Mouse (Mus musculus): ENCODE results near the gene Slc6a6. TPM values are rescaled to one million over a fixed set of nuclear protein-coding genes. Genes with fewer than 3 reads are reported as not detected.
A peak's percentile ranks its signal among the peaks of the same experiment; 100 is the strongest.

Slc6a6 gene
- polyA plus RNA-seq, 1 experiment: 105 TPM

GRCm38 (mm10) chr6:91745947-91746582, 62.2 kb downstream of the Slc6a6 start:
- H3K4me1 ChIP-seq (ENCODE audit: control insufficient read depth, insufficient read depth, low read length): no peaks in the 10 kb centered on the region
- no peak overlapping the region for H3K27ac ChIP-seq (ENCODE audit: insufficient read depth, low read length)
- H3K4me3 ChIP-seq (ENCODE audit: insufficient read depth, low read length): no peak overlapping the region
- TF ChIP-seq CTCF (IDR thresholded peaks at IDR 0.05; ENCODE audit: extremely low read depth, insufficient read depth, low read length): no peak
- no peak for TF ChIP-seq POLR2A (IDR thresholded peaks at IDR 0.05; ENCODE audit: extremely low read depth, insufficient read depth, low read length)

DNA sequence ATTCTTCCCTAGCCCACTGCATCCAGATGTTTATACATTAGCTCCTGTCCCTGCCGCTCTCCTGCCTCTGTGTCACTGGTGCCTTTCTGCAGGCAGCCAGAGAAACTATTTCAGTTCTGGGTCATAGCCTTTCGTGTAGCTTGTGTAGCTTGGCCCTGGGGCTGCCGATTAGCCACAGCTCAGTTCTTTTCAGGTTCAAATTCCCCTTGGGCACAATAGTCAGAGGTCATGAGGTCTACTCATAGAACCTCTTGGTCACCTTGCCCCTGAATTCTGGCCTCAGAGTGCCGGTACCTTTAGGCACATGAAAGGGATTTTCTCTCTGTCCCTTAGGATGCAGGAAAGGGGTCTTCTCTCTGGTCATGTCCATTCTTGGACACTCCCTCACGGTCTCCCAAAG, 62.9 kb downstream of the Slc6a6 start:
- TF ChIP-seq CTCF (IDR thresholded peaks at IDR 0.05; ENCODE audit: extremely low read depth, insufficient read depth, low read length): no peak
- Histone ChIP-seq H3K4me3 (ENCODE audit: insufficient read depth, low read length) (no peak overlapping the region), H3K4me1 (ENCODE audit: control insufficient read depth, insufficient read depth, low read length) (no peaks in the 10 kb centered on the region), H3K27ac (ENCODE audit: insufficient read depth, low read length) (no peak overlapping the region)

GRCm38 (mm10) chr6:91750976-91751375, 67.1 kb downstream of the Slc6a6 start:
- Histone ChIP-seq H3K4me3 (ENCODE audit: insufficient read depth, low read length) (no peak overlapping the region), H3K27ac (ENCODE audit: insufficient read depth, low read length) (no peak overlapping the region), H3K4me1 (ENCODE audit: control insufficient read depth, insufficient read depth, low read length) (peaks cover 11% of the 10 kb centered on the region)
- TF ChIP-seq POLR2A (IDR thresholded peaks at IDR 0.05; ENCODE audit: extremely low read depth, insufficient read depth, low read length) (no peak), CTCF (IDR thresholded peaks at IDR 0.05; ENCODE audit: extremely low read depth, insufficient read depth, low read length) (peak; percentile 27; the same call in 1 of the 2 replicates)

DNA sequence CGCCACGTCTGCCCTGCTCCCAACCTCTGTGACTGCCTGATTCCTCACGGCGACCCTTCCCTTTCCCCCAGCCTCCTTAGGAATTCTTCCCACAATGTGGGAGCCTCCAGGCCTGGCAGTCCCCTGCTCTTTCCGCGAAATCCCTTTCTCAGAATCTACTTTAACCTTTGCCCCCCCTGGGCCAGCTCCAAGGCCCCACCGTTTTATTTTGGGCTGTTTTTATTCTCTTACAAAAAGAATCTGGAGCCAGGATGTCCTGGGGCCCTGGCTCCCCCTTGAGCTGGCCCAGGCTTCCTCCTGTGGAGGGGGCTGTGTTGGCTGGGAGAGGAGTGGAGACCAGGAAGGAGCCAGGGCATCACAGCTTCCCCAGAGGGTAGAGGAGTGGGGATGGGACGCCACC, 69.0 kb downstream of the Slc6a6 start:
- Histone ChIP-seq H3K4me1 (ENCODE audit: control insufficient read depth, insufficient read depth, low read length) (peaks cover 14% of the 10 kb centered on the region), H3K27ac (ENCODE audit: insufficient read depth, low read length) (peak overlapping the region; percentile 48; the same call in 1 of the 2 replicates), H3K4me3 (ENCODE audit: insufficient read depth, low read length) (no peak overlapping the region)
- TF ChIP-seq CTCF (IDR thresholded peaks at IDR 0.05; ENCODE audit: extremely low read depth, insufficient read depth, low read length) (no peak), POLR2A (IDR thresholded peaks at IDR 0.05; ENCODE audit: extremely low read depth, insufficient read depth, low read length) (no peak)

- Histone ChIP-seq H3K4me3 (ENCODE audit: insufficient read depth, low read length) (no peak overlapping the region), H3K27ac (ENCODE audit: insufficient read depth, low read length) (0 out of 2 replicates have a peak overlapping the region, but pooled peaks have one; percentile 48), H3K4me1 (ENCODE audit: control insufficient read depth, insufficient read depth, low read length) (peaks cover 18% of the 10 kb centered on the region)
- TF ChIP-seq CTCF (IDR thresholded peaks at IDR 0.05; ENCODE audit: extremely low read depth, insufficient read depth, low read length) (no peak), POLR2A (IDR thresholded peaks at IDR 0.05; ENCODE audit: extremely low read depth, insufficient read depth, low read length) (no peak)
Measured at GRCm38 (mm10) chr6:91754098-91754497, 70.2 kb downstream of the Slc6a6 start.

- H3K4me1 ChIP-seq (ENCODE audit: control insufficient read depth, insufficient read depth, low read length): peaks cover 18% of the 10 kb centered on the region
- H3K27ac ChIP-seq (ENCODE audit: insufficient read depth, low read length): 0 out of 2 replicates have a peak overlapping the region, but pooled peaks have one; percentile 26
- no peak overlapping the region for H3K4me3 ChIP-seq (ENCODE audit: insufficient read depth, low read length)
- TF ChIP-seq POLR2A (IDR thresholded peaks at IDR 0.05; ENCODE audit: extremely low read depth, insufficient read depth, low read length) (no peak), CTCF (IDR thresholded peaks at IDR 0.05; ENCODE audit: extremely low read depth, insufficient read depth, low read length) (no peak)
Measured at GRCm38 (mm10) chr6:91754845-91755244, 71.0 kb downstream of the Slc6a6 start.

- Histone ChIP-seq H3K27ac (ENCODE audit: insufficient read depth, low read length) (no peak overlapping the region), H3K4me1 (ENCODE audit: control insufficient read depth, insufficient read depth, low read length) (peaks cover 9% of the 10 kb centered on the region), H3K4me3 (ENCODE audit: insufficient read depth, low read length) (no peak overlapping the region)
- TF ChIP-seq POLR2A (IDR thresholded peaks at IDR 0.05; ENCODE audit: extremely low read depth, insufficient read depth, low read length) (no peak), CTCF (IDR thresholded peaks at IDR 0.05; ENCODE audit: extremely low read depth, insufficient read depth, low read length) (peak; percentile 45)
Measured at GRCm38 (mm10) chr6:91762051-91762742, 78.3 kb downstream of the Slc6a6 start.

DNA sequence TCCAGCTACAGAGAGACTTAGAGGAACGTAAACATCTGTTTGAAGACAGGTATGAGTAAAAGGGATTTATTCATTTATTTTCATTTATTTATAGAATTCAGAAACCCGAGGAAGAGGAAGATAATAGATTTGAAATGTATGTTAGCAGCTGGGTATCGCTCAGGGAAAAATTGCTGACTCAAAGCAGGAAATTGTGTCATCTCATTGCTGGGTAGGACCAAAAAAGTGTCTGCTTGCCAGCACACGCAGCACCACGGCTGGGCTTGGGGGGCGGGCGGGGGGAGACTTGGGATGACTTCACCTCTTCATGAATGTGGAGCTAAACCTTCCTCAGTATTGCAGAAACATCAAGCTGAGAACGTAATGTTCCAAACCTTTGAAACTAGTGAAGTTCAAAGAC, 83.7 kb downstream of the Slc6a6 start:
- no peak overlapping the region for H3K27ac ChIP-seq (ENCODE audit: insufficient read depth, low read length)
- H3K4me1 ChIP-seq (ENCODE audit: control insufficient read depth, insufficient read depth, low read length): peaks cover 2% of the 10 kb centered on the region; the same call in 1 of the 2 replicates
- no peak overlapping the region for H3K4me3 ChIP-seq (ENCODE audit: insufficient read depth, low read length)
- no peak for TF ChIP-seq CTCF (IDR thresholded peaks at IDR 0.05; ENCODE audit: extremely low read depth, insufficient read depth, low read length)
- TF ChIP-seq POLR2A (IDR thresholded peaks at IDR 0.05; ENCODE audit: extremely low read depth, insufficient read depth, low read length): no peak

- H3K27ac ChIP-seq (ENCODE audit: insufficient read depth, low read length): no peak overlapping the region
- TF ChIP-seq POLR2A (IDR thresholded peaks at IDR 0.05; ENCODE audit: extremely low read depth, insufficient read depth, low read length) (no peak), CTCF (IDR thresholded peaks at IDR 0.05; ENCODE audit: extremely low read depth, insufficient read depth, low read length) (no peak)
- H3K4me1 ChIP-seq (ENCODE audit: control insufficient read depth, insufficient read depth, low read length): no peaks in the 10 kb centered on the region
- no peak overlapping the region for H3K4me3 ChIP-seq (ENCODE audit: insufficient read depth, low read length)
Measured at GRCm38 (mm10) chr6:91773951-91774350, 90.1 kb downstream of the Slc6a6 start.

DNA sequence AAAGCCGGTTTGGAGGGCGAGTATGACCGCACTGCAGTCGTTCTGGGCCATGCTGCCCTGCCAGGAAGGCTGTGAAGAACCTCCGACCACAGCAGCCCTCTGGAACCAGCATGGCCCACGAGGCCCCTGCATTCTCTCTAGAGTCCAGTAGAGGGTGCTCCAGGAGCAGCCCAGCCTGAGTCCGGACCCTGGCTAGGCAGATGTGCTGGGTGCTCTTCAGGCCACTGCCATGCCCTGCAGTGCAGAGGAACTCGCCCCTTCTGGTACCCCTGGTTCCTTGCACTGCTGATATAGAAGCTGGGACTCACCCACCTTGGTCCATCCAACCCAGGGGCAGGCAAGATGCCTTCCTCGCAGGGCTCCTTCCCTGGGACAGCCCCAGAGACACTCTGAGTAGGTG, 92.7 kb downstream of the Slc6a6 start:
- no peak for TF ChIP-seq POLR2A (IDR thresholded peaks at IDR 0.05; ENCODE audit: extremely low read depth, insufficient read depth, low read length)
- peak; percentile 82 for TF ChIP-seq CTCF (IDR thresholded peaks at IDR 0.05; ENCODE audit: extremely low read depth, insufficient read depth, low read length)
- no peaks in the 10 kb centered on the region for H3K4me1 ChIP-seq (ENCODE audit: control insufficient read depth, insufficient read depth, low read length)
- no peak overlapping the region for H3K4me3 ChIP-seq (ENCODE audit: insufficient read depth, low read length)
- no peak overlapping the region for H3K27ac ChIP-seq (ENCODE audit: insufficient read depth, low read length)

Data from cortical plate, adult 2 months (tissue).